Comparison of ENCODE assay signal across 13 mouse cellular contexts in the genomic region with DNA sequence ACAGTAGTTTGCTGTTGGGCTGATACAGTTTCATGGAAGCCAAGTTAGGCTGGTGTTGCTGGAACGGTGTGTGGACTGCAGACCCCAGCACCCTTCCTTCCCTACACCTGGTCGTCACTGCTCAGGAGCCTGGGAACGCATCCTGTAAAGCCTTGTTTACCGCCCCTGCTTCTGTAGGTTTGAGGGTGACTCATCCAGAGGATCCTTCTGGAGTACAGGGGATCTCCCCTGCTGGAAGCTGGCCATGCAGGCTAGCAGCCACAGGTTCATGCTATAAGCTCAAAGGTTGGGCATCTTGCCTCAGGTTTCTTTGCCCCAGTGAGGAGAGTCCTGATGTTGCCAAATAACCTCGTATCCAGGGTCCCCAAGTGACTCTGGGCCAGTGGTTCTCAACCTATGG.
DNase-seq lines count a peak whose midpoint lies in the region; ATAC-seq and TF ChIP-seq lines count a peak whose summit lies in the region.
"Had no signal": no experiment of that assay in that cellular context is flagged by ENCODE, and none has a peak within 500 bp of the region (broad histone marks: within the 10 kb centered on the region; RNA-seq: fewer than 3 reads in every experiment).

No protein-coding gene starts in this region.

- 0 out of 2 replicates have a peak, but pooled peaks have one; percentile 18 for ATAC-seq in hindbrain, embryonic 16.5 days
- ATAC-seq in hindbrain, embryonic 11.5 days (ENCODE audit: low FRiP score), result no peak
- no peak for ATAC-seq in intestine, embryonic 16.5 days
- ATAC-seq: liver, postnatal 0 days had no signal

- DNase-seq in heart, adult 11 months, result peak; percentile 90
- no peak for DNase-seq in heart, adult 18-20 months
- DNase-seq in hindbrain, embryonic 11.5 days (ENCODE audit: low spot score), result no peak
- peak; percentile 24 for DNase-seq in Muller cell, postnatal 12 days (ENCODE audit: inconsistent ontology term)
- DNase-seq in urinary bladder, postnatal 4 days (ENCODE audit: low spot score in 2 of 2), result no peak
- DNase-seq: kidney, adult 11 months; layer of hippocampus, postnatal 36 days had no signal

- no peak overlapping the region for H3K4me3 ChIP-seq in hindbrain, embryonic 16.5 days (ENCODE audit: low read length)
- no peak overlapping the region for H3K4me3 ChIP-seq in hindbrain, embryonic 11.5 days (ENCODE audit: low read depth, low read length)
- no peak overlapping the region for H3K4me3 ChIP-seq in myocyte
- no peak overlapping the region for H3K4me3 ChIP-seq in intestine, embryonic 16.5 days (ENCODE audit: low read length)
- H3K4me3 ChIP-seq: limb, embryonic 12.5 days had no signal

- no peak for TF ChIP-seq POLR2A in myocyte (IDR thresholded peaks at IDR 0.05; ENCODE audit: insufficient read length, low read depth)

- no peaks in the 10 kb centered on the region for H3K27me3 ChIP-seq in hindbrain, embryonic 16.5 days (replicated peaks; ENCODE audit: control insufficient read depth, insufficient read depth, low read length)
- no peaks in the 10 kb centered on the region for H3K27me3 ChIP-seq in hindbrain, embryonic 11.5 days (ENCODE audit: control insufficient read depth, insufficient read depth, low read length)
- no peaks in the 10 kb centered on the region for H3K27me3 ChIP-seq in myocyte (ENCODE audit: control insufficient read depth, insufficient read depth, insufficient read length)
- H3K27me3 ChIP-seq in intestine, embryonic 16.5 days (replicated peaks; ENCODE audit: control insufficient read depth, insufficient read depth, low read length), result no peaks in the 10 kb centered on the region
- H3K27me3 ChIP-seq: limb, embryonic 12.5 days had no signal

- H3K79me2 ChIP-seq in myocyte (ENCODE audit: control insufficient read depth, insufficient read depth), result no peaks in the 10 kb centered on the region

- H3K36me3 ChIP-seq in hindbrain, embryonic 16.5 days (ENCODE audit: control insufficient read depth, insufficient read depth, low read length), result no peaks in the 10 kb centered on the region
- H3K36me3 ChIP-seq in hindbrain, embryonic 11.5 days (ENCODE audit: control insufficient read depth, insufficient read depth, low read length), result no peaks in the 10 kb centered on the region
- no peaks in the 10 kb centered on the region for H3K36me3 ChIP-seq in myocyte (ENCODE audit: control insufficient read depth, insufficient read depth)
- H3K36me3 ChIP-seq in intestine, embryonic 16.5 days (ENCODE audit: control insufficient read depth, insufficient read depth, low read length), result no peaks in the 10 kb centered on the region
- H3K36me3 ChIP-seq: limb, embryonic 12.5 days had no signal

- no peak overlapping the region for H3K27ac ChIP-seq in hindbrain, embryonic 16.5 days (ENCODE audit: low read depth, low read length)
- H3K27ac ChIP-seq in hindbrain, embryonic 11.5 days (ENCODE audit: low read depth, low read length), result no peak overlapping the region
- H3K27ac ChIP-seq in intestine, embryonic 16.5 days (ENCODE audit: low read length), result no peak overlapping the region
- H3K27ac ChIP-seq: limb, embryonic 12.5 days; macrophage had no signal

- 80% methylated on average over 5 of the region's 5 CpGs for WGBS in hindbrain, embryonic 16.5 days
- 83% methylated on average over 5 of the region's 5 CpGs for WGBS in hindbrain, embryonic 11.5 days
- WGBS in intestine, embryonic 16.5 days, result 72% methylated on average over 5 of the region's 5 CpGs

- H3ac ChIP-seq in myocyte (ENCODE audit: control insufficient read depth, insufficient read length), result no peak overlapping the region

- peaks cover 13% of the 10 kb centered on the region for H3K4me1 ChIP-seq in hindbrain, embryonic 16.5 days (ENCODE audit: control insufficient read depth, insufficient read depth, low read depth, low read length)
- H3K4me1 ChIP-seq in hindbrain, embryonic 11.5 days (replicated peaks; ENCODE audit: control insufficient read depth, insufficient read depth, low read length), result no peaks in the 10 kb centered on the region
- peaks cover 5% of the 10 kb centered on the region for H3K4me1 ChIP-seq in intestine, embryonic 16.5 days (ENCODE audit: control insufficient read depth, insufficient read depth, low read length)
- H3K4me1 ChIP-seq: limb, embryonic 12.5 days had no signal

- no peak overlapping the region for H3K4me2 ChIP-seq in hindbrain, embryonic 16.5 days (ENCODE audit: low read length)
- no peak overlapping the region for H3K4me2 ChIP-seq in hindbrain, embryonic 11.5 days (replicated peaks; ENCODE audit: low read depth, low read length)
- H3K4me2 ChIP-seq in myocyte (ENCODE audit: low read depth), result peak overlapping the region; percentile 85
- H3K4me2 ChIP-seq in intestine, embryonic 16.5 days (ENCODE audit: low read depth, low read length), result no peak overlapping the region
- H3K4me2 ChIP-seq: limb, embryonic 12.5 days had no signal

- H3K9me3 ChIP-seq in hindbrain, embryonic 16.5 days (ENCODE audit: control insufficient read depth, low read length), result no peaks in the 10 kb centered on the region
- no peaks in the 10 kb centered on the region for H3K9me3 ChIP-seq in hindbrain, embryonic 11.5 days (ENCODE audit: control insufficient read depth, low read length)
- no peaks in the 10 kb centered on the region for H3K9me3 ChIP-seq in intestine, embryonic 16.5 days (ENCODE audit: control insufficient read depth, low read length)
- H3K9me3 ChIP-seq: limb, embryonic 12.5 days had no signal

- no peak overlapping the region for H3K9ac ChIP-seq in hindbrain, embryonic 16.5 days (ENCODE audit: low read depth, low read length)
- no peak overlapping the region for H3K9ac ChIP-seq in hindbrain, embryonic 11.5 days (ENCODE audit: low read depth, low read length)
- H3K9ac ChIP-seq in intestine, embryonic 16.5 days (ENCODE audit: low read depth, low read length), result no peak overlapping the region
- H3K9ac ChIP-seq: limb, embryonic 12.5 days; liver, postnatal 0 days had no signal

TF ChIP-seq in myocyte, 11 proteins besides CTCF, POLR2A, EP300 and RAD21:
- no peak for TF ChIP-seq TCF12 (IDR thresholded peaks at IDR 0.05; ENCODE audit: insufficient read depth, poor library complexity, severe bottlenecking)
- TF ChIP-seq USF1 (IDR thresholded peaks at IDR 0.05; ENCODE audit: low read depth), result no peak
- no peak for TF ChIP-seq MYOD1 (IDR thresholded peaks at IDR 0.05; ENCODE audit: control insufficient read depth in 1 of 3, insufficient read length in 2 of 3, low read depth in 2 of 3)
- TF ChIP-seq E2F4 (IDR thresholded peaks at IDR 0.05; ENCODE audit: insufficient read depth), result no peak
- no peak for TF ChIP-seq MAX (IDR thresholded peaks at IDR 0.05; ENCODE audit: low read depth)
- TF ChIP-seq REST (IDR thresholded peaks at IDR 0.05; ENCODE audit: insufficient read depth, insufficient read length), result no peak
- TF ChIP-seq SRF (IDR thresholded peaks at IDR 0.05; ENCODE audit: control insufficient read depth, insufficient read length, low read depth), result no peak
- no peak for TF ChIP-seq POLR2AphosphoS2 (IDR thresholded peaks at IDR 0.05; ENCODE audit: insufficient read length, low read depth)
- TF ChIP-seq MYOG (IDR thresholded peaks at IDR 0.05; ENCODE audit: control insufficient read depth in 1 of 3, insufficient read depth in 1 of 3, insufficient read length in 2 of 3, low read depth in 2 of 3), result no peak
- no peak for TF ChIP-seq CEBPB (IDR thresholded peaks at IDR 0.05; ENCODE audit: insufficient read depth, poor library complexity, severe bottlenecking)
- TF ChIP-seq TCF3 (IDR thresholded peaks at IDR 0.05; ENCODE audit: insufficient read length, low read depth), result no peak

Comparison
In these comparisons a context has a peak if more than half of its experiments do, and no peak if none do; other contexts are left out.
1. DNase-seq: peak in heart, adult 11 months (single experiment) and Muller cell, postnatal 12 days (single experiment); none in heart, adult 18-20 months (0 of 2), hindbrain, embryonic 11.5 days (single experiment) and urinary bladder, postnatal 4 days (0 of 2).